Mouse (Mus musculus): ENCODE results near the gene Trappc2l. TPM values are rescaled to one million over a fixed set of nuclear protein-coding genes. Genes with fewer than 3 reads are reported as not detected.
"Not testable (repeated sequence)": the region's sequence is repeated elsewhere in the genome, so short reads cannot be mapped to it uniquely, and the experiment has no call there.

The Trappc2l gene
- total RNA-seq, 1 experiment: 56.1 TPM

- Histone ChIP-seq H3K9me3 (ENCODE audit: control insufficient read depth, insufficient read depth, low read depth, low read length) (no peaks in the 10 kb centered on the region), H3K9ac (ENCODE audit: insufficient read depth, low read depth, low read length, poor library complexity, severe bottlenecking) (peak overlapping the region; percentile 100; the same call in 1 of the 2 replicates), H3K4me3 (ENCODE audit: insufficient read depth in 1 of 2, low read depth in 1 of 2, low read length in 2 of 2, poor library complexity in 1 of 2, severe bottlenecking in 1 of 2) (peak overlapping the region; percentile 10 to 99; a peak in 3 of 4 replicates), H3K36me3 (ENCODE audit: control insufficient read depth, insufficient read depth, low read length, poor library complexity, severe bottlenecking) (peaks cover 49% of the 10 kb centered on the region), H3K4me1 (ENCODE audit: control insufficient read depth in 2 of 2, insufficient read depth in 2 of 2, low read length in 2 of 2, poor library complexity in 1 of 2) (peaks cover 12 to 22% of the 10 kb centered on the region in 2 experiments), H3K27ac (ENCODE audit: insufficient read depth, low read depth, low read length, poor library complexity, severe bottlenecking) (no peak overlapping the region)
- in situ Hi-C loops (cut with MboI; ENCODE audit: low sequenced_read_pairs in 2 of 2, unreplicated experiment in 2 of 2): no loop called here
- DNase-seq (ENCODE audit: low read depth, low spot score): no peak
- TF ChIP-seq ZC3H11A (IDR thresholded peaks at IDR 0.05; ENCODE audit: borderline replicate concordance, low read depth, low read length) (no peak), HCFC1 (IDR thresholded peaks at IDR 0.05; ENCODE audit: borderline replicate concordance, insufficient read depth, low read length) (no peak), ZNF384 (IDR thresholded peaks at IDR 0.05; ENCODE audit: low read depth, low read length) (no peak), CHD2 (IDR thresholded peaks at IDR 0.05; ENCODE audit: low read depth, low read length) (no peak), MAFK (IDR thresholded peaks at IDR 0.05; ENCODE audit: insufficient read depth, low read depth, low read length) (no peak)
Observed at GRCm38 (mm10) chr8:122569996-122570395, 41.4 kb upstream of the Trappc2l start.

GRCm38 (mm10) chr8:122571153-122571552 lies 40.3 kb upstream of the Trappc2l start:
- in situ Hi-C loops (cut with MboI; ENCODE audit: low sequenced_read_pairs in 2 of 2, unreplicated experiment in 2 of 2): no loop called here

GRCm38 (mm10) chr8:122571750-122572267 lies 39.6 kb upstream of the Trappc2l start:
- Histone ChIP-seq H3K27ac (ENCODE audit: insufficient read depth, low read depth, low read length, poor library complexity, severe bottlenecking) (no peak overlapping the region), H3K9me3 (ENCODE audit: control insufficient read depth, insufficient read depth, low read depth, low read length) (no peaks in the 10 kb centered on the region), H3K36me3 (ENCODE audit: control insufficient read depth, insufficient read depth, low read length, poor library complexity, severe bottlenecking) (peaks cover 49% of the 10 kb centered on the region), H3K9ac (ENCODE audit: insufficient read depth, low read depth, low read length, poor library complexity, severe bottlenecking) (no peak overlapping the region), H3K4me3 (ENCODE audit: insufficient read depth in 1 of 2, low read depth in 1 of 2, low read length in 2 of 2, poor library complexity in 1 of 2, severe bottlenecking in 1 of 2) (no peak overlapping the region), H3K4me1 (ENCODE audit: control insufficient read depth in 2 of 2, insufficient read depth in 2 of 2, low read length in 2 of 2, poor library complexity in 1 of 2) (peaks cover 10 to 26% of the 10 kb centered on the region in 2 experiments; a peak in 2 of 4 replicates)
- in situ Hi-C loops (cut with MboI; ENCODE audit: low sequenced_read_pairs in 2 of 2, unreplicated experiment in 2 of 2): no loop called here
- TF ChIP-seq HCFC1 (IDR thresholded peaks at IDR 0.05; ENCODE audit: borderline replicate concordance, insufficient read depth, low read length) (no peak), ZC3H11A (IDR thresholded peaks at IDR 0.05; ENCODE audit: borderline replicate concordance, low read depth, low read length) (no peak), MAFK (IDR thresholded peaks at IDR 0.05; ENCODE audit: insufficient read depth, low read depth, low read length) (no peak), CHD2 (IDR thresholded peaks at IDR 0.05; ENCODE audit: low read depth, low read length) (no peak), ZNF384 (IDR thresholded peaks at IDR 0.05; ENCODE audit: low read depth, low read length) (no peak)
- DNase-seq (ENCODE audit: low read depth, low spot score): no peak

More at GRCm38 (mm10) chr8:122571153-122571552, 40.3 kb upstream of the Trappc2l start:
- TF ChIP-seq MAFK (IDR thresholded peaks at IDR 0.05; ENCODE audit: insufficient read depth, low read depth, low read length) (no peak), ZC3H11A (IDR thresholded peaks at IDR 0.05; ENCODE audit: borderline replicate concordance, low read depth, low read length) (no peak), CHD2 (IDR thresholded peaks at IDR 0.05; ENCODE audit: low read depth, low read length) (no peak)
- Histone ChIP-seq H3K27ac (ENCODE audit: insufficient read depth, low read depth, low read length, poor library complexity, severe bottlenecking) (no peak overlapping the region), H3K4me3 (ENCODE audit: insufficient read depth in 1 of 2, low read depth in 1 of 2, low read length in 2 of 2, poor library complexity in 1 of 2, severe bottlenecking in 1 of 2) (no peak overlapping the region), H3K36me3 (ENCODE audit: control insufficient read depth, insufficient read depth, low read length, poor library complexity, severe bottlenecking) (peaks cover 49% of the 10 kb centered on the region), H3K9ac (ENCODE audit: insufficient read depth, low read depth, low read length, poor library complexity, severe bottlenecking) (no peak overlapping the region), H3K4me1 (ENCODE audit: control insufficient read depth in 2 of 2, insufficient read depth in 2 of 2, low read length in 2 of 2, poor library complexity in 1 of 2) (peaks cover 14 to 26% of the 10 kb centered on the region in 2 experiments), H3K9me3 (ENCODE audit: control insufficient read depth, insufficient read depth, low read depth, low read length) (no peaks in the 10 kb centered on the region)
- no peak for DNase-seq (ENCODE audit: low read depth, low spot score)

GRCm38 (mm10) chr8:122572751-122573150 lies 38.7 kb upstream of the Trappc2l start:
- DNase-seq (ENCODE audit: low read depth, low spot score): no peak
- Histone ChIP-seq H3K4me3 (ENCODE audit: insufficient read depth in 1 of 2, low read depth in 1 of 2, low read length in 2 of 2, poor library complexity in 1 of 2, severe bottlenecking in 1 of 2) (no peak overlapping the region), H3K27ac (ENCODE audit: insufficient read depth, low read depth, low read length, poor library complexity, severe bottlenecking) (no peak overlapping the region), H3K9ac (ENCODE audit: insufficient read depth, low read depth, low read length, poor library complexity, severe bottlenecking) (no peak overlapping the region), H3K36me3 (ENCODE audit: control insufficient read depth, insufficient read depth, low read length, poor library complexity, severe bottlenecking) (peaks cover 49% of the 10 kb centered on the region), H3K4me1 (ENCODE audit: control insufficient read depth in 2 of 2, insufficient read depth in 2 of 2, low read length in 2 of 2, poor library complexity in 1 of 2) (peaks cover 8 to 26% of the 10 kb centered on the region in 2 experiments; a peak in 2 of 4 replicates), H3K9me3 (ENCODE audit: control insufficient read depth, insufficient read depth, low read depth, low read length) (no peaks in the 10 kb centered on the region)
- no peak for TF ChIP-seq HCFC1 (IDR thresholded peaks at IDR 0.05; ENCODE audit: borderline replicate concordance, insufficient read depth, low read length)
- no peak for TF ChIP-seq ZNF384 (IDR thresholded peaks at IDR 0.05; ENCODE audit: low read depth, low read length)
- no peak for TF ChIP-seq MAFK (IDR thresholded peaks at IDR 0.05; ENCODE audit: insufficient read depth, low read depth, low read length)
- TF ChIP-seq ZC3H11A (IDR thresholded peaks at IDR 0.05; ENCODE audit: borderline replicate concordance, low read depth, low read length): no peak
- TF ChIP-seq CHD2 (IDR thresholded peaks at IDR 0.05; ENCODE audit: low read depth, low read length): no peak
- in situ Hi-C loops (cut with MboI; ENCODE audit: low sequenced_read_pairs in 2 of 2, unreplicated experiment in 2 of 2): no loop called here

GRCm38 (mm10) chr8:122573176-122573575 lies 38.3 kb upstream of the Trappc2l start:
- DNase-seq (ENCODE audit: low read depth, low spot score); H3K27ac ChIP-seq (ENCODE audit: insufficient read depth, low read depth, low read length, poor library complexity, severe bottlenecking); H3K4me3 ChIP-seq (ENCODE audit: insufficient read depth in 1 of 2, low read depth in 1 of 2, low read length in 2 of 2, poor library complexity in 1 of 2, severe bottlenecking in 1 of 2); H3K9me3 ChIP-seq (ENCODE audit: control insufficient read depth, insufficient read depth, low read depth, low read length); H3K9ac ChIP-seq (ENCODE audit: insufficient read depth, low read depth, low read length, poor library complexity, severe bottlenecking); in situ Hi-C loops (cut with MboI; ENCODE audit: low sequenced_read_pairs in 2 of 2, unreplicated experiment in 2 of 2): not testable (repeated sequence)
- Histone ChIP-seq H3K4me1 (ENCODE audit: control insufficient read depth in 2 of 2, insufficient read depth in 2 of 2, low read length in 2 of 2, poor library complexity in 1 of 2) (peaks cover 8 to 26% of the 10 kb centered on the region in 2 experiments; a peak in 2 of 4 replicates), H3K36me3 (ENCODE audit: control insufficient read depth, insufficient read depth, low read length, poor library complexity, severe bottlenecking) (peaks cover 49% of the 10 kb centered on the region)

All from ES-E14 (cell line).